Mouse (Mus musculus) liver, postnatal 0 days (tissue): ENCODE data around the gene Trex2.

Source experiments
- CTCF ChIP-seq: sonication (generic); IDR thresholded peaks from 2 replicates; pipeline ENCODE4 v1.5.1; 2016; ENCODE audit warnings: antibody characterized with exemption, low read depth
- EP300 ChIP-seq: IDR thresholded peaks from 2 replicates; pipeline ENCODE4 v1.6.1; 2016; ENCODE audit warnings: antibody characterized with exemption, low read depth, mild to moderate bottlenecking

DNA sequence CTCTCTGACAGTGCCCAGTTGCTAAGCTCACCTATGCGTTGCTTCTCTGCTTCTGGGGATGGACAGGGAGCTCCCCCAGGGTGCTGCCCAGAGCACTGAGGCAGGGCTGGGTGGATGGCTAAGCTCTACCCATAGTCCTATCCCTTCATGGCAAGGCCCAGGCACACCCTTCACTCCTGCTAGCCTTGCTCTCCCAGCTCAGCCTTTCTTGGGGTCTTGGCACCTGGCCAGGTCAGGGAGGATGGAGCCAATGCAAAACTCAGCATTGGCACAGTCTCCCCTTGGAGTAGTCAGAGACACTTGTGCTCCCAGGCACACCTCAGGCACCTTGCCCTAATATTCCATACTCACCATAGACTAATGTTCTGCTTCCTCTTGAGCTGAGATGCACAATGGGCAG is 48.9 kb upstream of the Trex2 start:
- TF ChIP-seq CTCF = no peak
- no peak for TF ChIP-seq EP300
